Comparison of ENCODE assay signal across 8 mouse cellular contexts in genomic region chr5:121190836-121191583, GRCm38 (mm10). TPM values are rescaled to one million over a fixed set of nuclear protein-coding genes. Genes with fewer than 3 reads are reported as not detected.
DNase-seq lines count a peak whose midpoint lies in the region; ATAC-seq and TF ChIP-seq lines count a peak whose summit lies in the region.

Gene Ptpn11 (minus strand): TSS chr5:121191397.

- H3K4me2 ChIP-seq in forebrain, embryonic 14.5 days (ENCODE audit: low read length) = peak within 1 kb of the TSS; percentile 84
- peak within 1 kb of the TSS; percentile 76 for H3K4me2 ChIP-seq in lung, embryonic 15.5 days

- WGBS in forebrain, embryonic 14.5 days = 1% methylated on average over 68 of the region's 98 CpGs
- WGBS in large intestine, adult 2 months = 1% methylated on average over 96 of the region's 98 CpGs
- WGBS in lung, embryonic 15.5 days = under 1% methylated on average over 45 of the region's 98 CpGs
- under 1% methylated on average over 95 of the region's 98 CpGs for WGBS in olfactory bulb, adult 2 months

- TF ChIP-seq EP300 in ES-Bruce4 (IDR thresholded peaks at IDR 0.05; ENCODE audit: insufficient read depth, low read depth, low read length) = no peak

- TF ChIP-seq CTCF in ES-Bruce4 (IDR thresholded peaks at IDR 0.05; ENCODE audit: low read depth, low read length) = no peak
- no peak for TF ChIP-seq CTCF in olfactory bulb, adult 2 months (IDR thresholded peaks at IDR 0.05; ENCODE audit: insufficient read depth, low read depth, low read length)

- H3K27ac ChIP-seq in ES-Bruce4 (ENCODE audit: insufficient read depth, low read length) = peak within 1 kb of the TSS; percentile 59; the same call in 1 of the 2 replicates
- H3K27ac ChIP-seq in forebrain, embryonic 14.5 days (ENCODE audit: low read depth, low read length) = peak within 1 kb of the TSS; percentile 71
- peak within 1 kb of the TSS; percentile 79 for H3K27ac ChIP-seq in lung, embryonic 15.5 days
- H3K27ac ChIP-seq in olfactory bulb, adult 2 months (ENCODE audit: insufficient read depth, low read depth, low read length) = 0 out of 2 replicates have a peak within 1 kb of the TSS, but pooled peaks have one; percentile 35

- H3K9ac ChIP-seq in ES-Bruce4 (ENCODE audit: low read depth, poor library complexity, severe bottlenecking) = peak within 1 kb of the TSS; percentile 97
- H3K9ac ChIP-seq in forebrain, embryonic 14.5 days (ENCODE audit: low read length) = peak within 1 kb of the TSS; percentile 91
- peak within 1 kb of the TSS; percentile 93 for H3K9ac ChIP-seq in lung, embryonic 15.5 days

- peak; percentile 85 for DNase-seq in forebrain, embryonic 14.5 days (ENCODE audit: low spot score)
- DNase-seq in heart, postnatal 10 days = peak; percentile 90
- DNase-seq in large intestine, adult 2 months (ENCODE audit: low read depth, low spot score) = peak; percentile 46
- DNase-seq in thymus, adult 18-20 months = peak; percentile 59 to 62

- intact Hi-C loops in heart, postnatal 10 days (cut with DNase I) = no loop called here

- ATAC-seq in cerebellum, adult (ENCODE audit: insufficient number of reproducible peaks, low FRiP score, low TSS enrichment) = peak; percentile 67; the same call in 1 of the 2 replicates
- ATAC-seq in forebrain, embryonic 14.5 days = peak; percentile 97
- peak; percentile 96 for ATAC-seq in lung, embryonic 15.5 days (ENCODE audit: borderline replicate concordance, extremely low read depth, low FRiP score, low TSS enrichment)

- H3K36me3 ChIP-seq in ES-Bruce4 (ENCODE audit: control insufficient read depth, insufficient read depth, low read length, poor library complexity, severe bottlenecking) = no peaks in the 10 kb centered on the region
- H3K36me3 ChIP-seq in forebrain, embryonic 14.5 days (ENCODE audit: control insufficient read depth, insufficient read depth, low read length) = no peaks in the 10 kb centered on the region
- H3K36me3 ChIP-seq in lung, embryonic 15.5 days = 0 out of 2 replicates have a peak, but pooled peaks cover 3% of the 10 kb centered on the region

- TF ChIP-seq POLR2A in ES-Bruce4 (IDR thresholded peaks at IDR 0.05; ENCODE audit: insufficient read depth, low read length) = peak; percentile 65
- peak; percentile 67 for TF ChIP-seq POLR2A in olfactory bulb, adult 2 months (IDR thresholded peaks at IDR 0.05; ENCODE audit: insufficient read depth, low read depth, low read length)

- H3K4me1 ChIP-seq in ES-Bruce4 (ENCODE audit: control insufficient read depth, insufficient read depth, low read length) = no peaks in the 10 kb centered on the region
- H3K4me1 ChIP-seq in forebrain, embryonic 14.5 days (ENCODE audit: control insufficient read depth, insufficient read depth, low read length) = peaks cover 11% of the 10 kb centered on the region
- H3K4me1 ChIP-seq in lung, embryonic 15.5 days = peaks cover 20% of the 10 kb centered on the region
- H3K4me1 ChIP-seq in olfactory bulb, adult 2 months (ENCODE audit: control insufficient read depth, insufficient read depth, low read length) = peaks cover 15% of the 10 kb centered on the region

- H3K27me3 ChIP-seq in ES-Bruce4 (ENCODE audit: control insufficient read depth, insufficient read depth, low read length, poor library complexity, severe bottlenecking) = no peaks in the 10 kb centered on the region
- H3K27me3 ChIP-seq in forebrain, embryonic 14.5 days (replicated peaks; ENCODE audit: control insufficient read depth, insufficient read depth, low read length) = no peaks in the 10 kb centered on the region
- no peaks in the 10 kb centered on the region for H3K27me3 ChIP-seq in lung, embryonic 15.5 days

- peak within 1 kb of the TSS; percentile 100 for H3K4me3 ChIP-seq in ES-Bruce4 (ENCODE audit: low read depth, low read length)
- H3K4me3 ChIP-seq in forebrain, embryonic 14.5 days (ENCODE audit: low read depth, low read length) = peak within 1 kb of the TSS; percentile 93
- peak within 1 kb of the TSS; percentile 88 for H3K4me3 ChIP-seq in lung, embryonic 15.5 days
- H3K4me3 ChIP-seq in olfactory bulb, adult 2 months (ENCODE audit: insufficient read depth, low read depth, low read length) = peak within 1 kb of the TSS; percentile 90

- H3K9me3 ChIP-seq in ES-Bruce4 (replicated peaks; ENCODE audit: control insufficient read depth, insufficient read depth, low read length, poor library complexity, severe bottlenecking) = no peaks in the 10 kb centered on the region
- H3K9me3 ChIP-seq in forebrain, embryonic 14.5 days (replicated peaks; ENCODE audit: control insufficient read depth, low read length) = no peaks in the 10 kb centered on the region
- no peaks in the 10 kb centered on the region for H3K9me3 ChIP-seq in lung, embryonic 15.5 days

RNA-seq across cellular contexts. Expression of gene Ptpn11, which starts in this region (rescaled TPM):
- polyA plus RNA-seq in ES-Bruce4 (2011; ENCODE audit: insufficient read depth, insufficient read length, low read depth, missing spikeins) = 64.9 and 66.8 TPM in 2 replicates
- polyA plus RNA-seq in forebrain, embryonic 14.5 days (2014; fragmentation: Nextera tagmentation; extraction: Ambion mirVana) = 32.1 and 33.8 TPM in 2 replicates
- 100 to 1,000 TPM; 102 to 158 TPM for total RNA-seq in heart, postnatal 10 days (2021)
- 20.0 and 25.5 TPM in 2 replicates for polyA plus RNA-seq in large intestine, adult 2 months (2012; rRNA removed)
- polyA plus RNA-seq in lung, embryonic 15.5 days (2015; fragmentation: Nextera tagmentation; extraction: Ambion mirVana) = 20.8 and 21.3 TPM in 2 replicates
- polyA plus RNA-seq in olfactory bulb, adult 2 months (2012; ENCODE audit: insufficient read depth, insufficient read length, low replicate concordance, missing spikeins) = not detected in 2 replicates

Comparison
In these comparisons a context has a peak if more than half of its experiments do, and no peak if none do; other contexts are left out.
1. Peak in every context shown above with its lines: DNase-seq, ATAC-seq, H3K4me3 ChIP-seq and H3K27ac ChIP-seq.